Mouse (Mus musculus): ENCODE results near the gene Stxbp4. TPM values are rescaled to one million over a fixed set of nuclear protein-coding genes. Genes with fewer than 3 reads are reported as not detected.
A peak's percentile ranks its signal among the peaks of the same experiment; 100 is the strongest.

The Stxbp4 gene
- polyA plus RNA-seq, 1 experiment from 2014 or later: 20.8 TPM

DNA sequence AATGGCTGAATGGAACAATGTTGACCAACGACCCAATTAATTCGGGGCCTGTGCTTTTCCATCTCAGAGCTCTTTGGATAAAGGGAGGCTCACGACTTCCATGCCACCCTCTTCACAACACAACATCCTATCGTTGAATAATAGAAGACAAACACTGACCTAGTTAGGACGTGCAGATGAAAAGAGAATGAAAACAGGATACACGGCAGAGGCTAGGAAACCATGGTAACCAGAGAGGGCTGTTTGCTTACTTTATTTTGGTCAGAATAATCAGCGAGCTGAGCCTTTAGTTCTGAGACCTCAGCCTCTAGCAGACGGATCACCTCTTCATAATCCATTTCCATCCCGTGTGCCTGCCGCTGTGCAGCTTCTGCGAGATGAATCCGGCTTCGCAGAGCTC, 89.3 kb downstream of the Stxbp4 start:
- H3K4me1 ChIP-seq: peaks cover 16% of the 10 kb centered on the region
- H3K9ac ChIP-seq (replicated peaks): no peak overlapping the region
- peak; percentile 74 for ATAC-seq (replicated peaks)
- H3K27ac ChIP-seq (replicated peaks): no peak overlapping the region
- H3K27me3 ChIP-seq: no peaks in the 10 kb centered on the region
- no peaks in the 10 kb centered on the region for H3K9me3 ChIP-seq
- H3K4me3 ChIP-seq: no peak overlapping the region
- peaks cover 7% of the 10 kb centered on the region; the same call in 1 of the 2 replicates for H3K36me3 ChIP-seq
- WGBS: 1% methylated on average over 13 of the region's 13 CpGs
- no peak overlapping the region for H3K4me2 ChIP-seq (replicated peaks)

DNA sequence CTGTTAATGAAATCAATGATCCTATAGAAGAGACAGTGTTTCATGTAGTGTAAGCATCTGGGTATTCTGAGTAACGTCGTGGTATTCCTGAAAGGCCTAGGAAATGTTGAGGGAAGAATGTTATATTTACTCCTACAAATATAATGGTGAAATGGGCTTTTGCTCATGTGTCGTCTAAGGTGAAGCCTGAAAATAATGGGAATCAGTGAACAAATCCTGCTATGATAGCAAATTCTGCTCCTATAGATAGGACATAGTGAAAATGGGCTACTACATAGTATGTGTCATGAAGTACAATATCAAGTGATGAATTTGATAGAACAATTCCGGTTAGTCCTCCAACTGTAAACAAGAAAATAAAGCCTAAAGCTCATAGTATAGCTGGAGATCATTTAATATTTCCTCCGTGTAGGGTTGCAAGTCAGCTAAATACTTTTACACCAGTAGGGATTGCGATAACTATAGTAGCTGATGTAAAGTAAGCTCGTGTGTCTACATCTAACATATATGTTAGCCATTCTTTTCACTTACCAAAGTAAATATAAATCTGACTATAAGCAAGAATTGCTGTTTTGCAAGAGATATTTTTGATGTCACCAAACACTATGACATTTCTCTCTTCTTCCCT, 99.1 kb downstream of the Stxbp4 start:
- WGBS: 95% methylated on average over 7 of the region's 7 CpGs
- H3K4me2 ChIP-seq (replicated peaks): no peak overlapping the region
- no peaks in the 10 kb centered on the region for H3K4me1 ChIP-seq
- ATAC-seq (replicated peaks): no peak
- H3K27me3 ChIP-seq: no peaks in the 10 kb centered on the region
- H3K9me3 ChIP-seq: no peaks in the 10 kb centered on the region
- peaks cover 12% of the 10 kb centered on the region; the same call in 1 of the 2 replicates for H3K36me3 ChIP-seq
- H3K4me3 ChIP-seq: no peak overlapping the region
- no peak overlapping the region for H3K9ac ChIP-seq (replicated peaks)
- H3K27ac ChIP-seq (replicated peaks): no peak overlapping the region

DNA sequence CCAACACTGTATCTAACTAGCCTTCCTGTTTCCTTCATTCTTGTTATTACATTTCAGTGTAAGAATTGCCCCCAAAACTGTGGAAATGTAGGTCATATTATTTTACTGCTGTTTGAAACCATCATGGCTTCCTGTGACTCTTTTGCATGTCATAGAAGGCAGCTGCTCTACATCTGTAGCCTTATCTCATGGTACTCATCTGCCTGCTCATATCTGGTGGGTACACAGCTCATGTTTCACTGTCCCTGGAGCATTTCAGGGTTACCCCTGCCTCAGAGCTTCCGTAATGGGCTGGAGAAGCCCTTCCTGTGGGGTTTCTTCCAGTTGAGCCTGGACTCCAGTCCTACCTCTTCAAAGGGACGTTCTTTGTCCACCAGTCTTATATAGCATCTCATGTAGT, 112.6 kb downstream of the Stxbp4 start:
- no peak overlapping the region for H3K27ac ChIP-seq (replicated peaks)
- H3K4me1 ChIP-seq: 0 out of 2 replicates have a peak, but pooled peaks cover 3% of the 10 kb centered on the region
- H3K36me3 ChIP-seq: peaks cover 8% of the 10 kb centered on the region
- ATAC-seq (replicated peaks): no peak
- no peaks in the 10 kb centered on the region for H3K9me3 ChIP-seq
- no peaks in the 10 kb centered on the region for H3K27me3 ChIP-seq
- no peak overlapping the region for H3K4me2 ChIP-seq (replicated peaks)
- WGBS: 96% methylated on average over 2 of the region's 2 CpGs
- no peak overlapping the region for H3K4me3 ChIP-seq
- no peak overlapping the region for H3K9ac ChIP-seq (replicated peaks)

DNA sequence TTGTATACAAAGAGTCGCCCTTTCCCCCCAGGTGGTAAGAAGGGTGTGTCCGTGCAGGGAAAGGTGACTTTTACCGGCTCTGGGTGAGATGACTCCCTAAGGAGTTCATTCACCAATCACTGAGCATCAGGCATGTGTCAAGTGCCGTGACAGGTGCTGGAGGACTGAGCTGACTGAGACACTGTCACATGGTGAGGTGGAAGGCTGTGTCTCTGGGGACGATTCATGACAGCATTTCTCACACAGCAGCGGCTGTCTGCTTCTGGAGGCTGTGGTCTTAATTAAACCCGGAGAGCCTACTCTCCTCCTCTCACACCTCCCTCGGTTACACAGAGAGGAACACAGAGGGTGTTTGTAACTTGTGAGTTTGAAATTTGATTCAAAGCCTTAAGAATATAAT, 116.8 kb downstream of the Stxbp4 start:
- Histone ChIP-seq H3K36me3 (0 out of 2 replicates have a peak, but pooled peaks cover under 1% of the 10 kb centered on the region), H3K4me3 (no peak overlapping the region), H3K4me1 (0 out of 2 replicates have a peak, but pooled peaks cover 3% of the 10 kb centered on the region), H3K27ac (replicated peaks) (no peak overlapping the region), H3K4me2 (replicated peaks) (no peak overlapping the region), H3K27me3 (no peaks in the 10 kb centered on the region), H3K9ac (replicated peaks) (no peak overlapping the region), H3K9me3 (no peaks in the 10 kb centered on the region)
- no peak for ATAC-seq (replicated peaks)
- 63% methylated on average over 8 of the region's 8 CpGs for WGBS

DNA sequence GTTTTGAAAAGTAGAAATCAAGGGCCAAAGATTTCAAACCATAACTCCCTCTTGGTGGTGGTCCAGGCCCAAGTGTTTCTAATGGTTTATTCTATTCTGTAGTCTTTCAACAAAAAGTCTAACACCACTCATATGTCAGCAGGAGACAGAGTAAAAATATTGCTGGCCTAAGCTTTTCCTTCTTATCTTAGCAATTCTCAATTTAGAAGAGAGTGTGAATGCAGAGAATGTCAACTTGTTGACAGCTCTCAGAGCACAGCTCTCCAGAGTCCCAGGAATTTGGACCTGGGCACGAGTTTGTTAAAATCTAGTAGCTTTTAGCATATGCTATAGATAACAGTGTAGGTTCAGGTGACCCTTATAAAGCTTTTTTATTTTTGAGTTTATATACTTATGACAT, 120.1 kb downstream of the Stxbp4 start:
- WGBS: 79% methylated on average over 1 of the region's 1 CpGs
- no peaks in the 10 kb centered on the region for H3K27me3 ChIP-seq
- H3K27ac ChIP-seq (replicated peaks): no peak overlapping the region
- H3K9me3 ChIP-seq: no peaks in the 10 kb centered on the region
- H3K4me2 ChIP-seq (replicated peaks): no peak overlapping the region
- no peak overlapping the region for H3K4me3 ChIP-seq
- no peaks in the 10 kb centered on the region for H3K36me3 ChIP-seq
- ATAC-seq (replicated peaks): no peak
- 0 out of 2 replicates have a peak, but pooled peaks cover 3% of the 10 kb centered on the region for H3K4me1 ChIP-seq
- H3K9ac ChIP-seq (replicated peaks): no peak overlapping the region

DNA sequence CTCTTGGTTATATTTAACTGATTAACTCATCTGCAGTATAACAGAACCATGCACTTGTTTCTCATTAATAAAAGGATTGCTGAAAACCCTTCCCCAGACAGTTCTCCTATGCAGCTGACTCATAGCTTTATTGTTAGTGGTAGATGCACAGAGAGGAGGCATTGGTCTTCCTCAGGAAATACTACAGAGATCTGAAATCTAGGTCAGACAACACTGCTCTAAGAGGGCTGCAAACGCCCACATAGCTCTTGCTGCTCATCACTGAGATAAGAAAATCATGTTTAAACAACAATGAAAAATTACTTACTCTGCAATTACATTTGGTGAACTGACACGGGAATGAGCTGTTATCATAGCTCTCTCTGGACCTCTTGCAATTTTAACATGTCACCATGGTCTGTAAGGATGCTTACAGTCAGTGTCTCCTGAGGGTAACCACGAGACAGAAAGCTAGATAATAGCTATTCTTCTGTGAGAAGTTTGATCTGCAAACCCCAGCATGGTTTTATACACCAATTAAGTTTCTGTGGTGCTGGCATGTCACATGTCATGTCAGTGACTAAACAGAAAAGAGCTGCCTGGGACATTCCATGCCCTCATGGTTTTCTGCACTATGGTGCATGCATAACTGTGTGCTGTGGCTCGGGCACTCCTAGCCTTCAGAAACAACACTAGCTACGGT, 125.2 kb downstream of the Stxbp4 start:
- 71% methylated on average over 5 of the region's 5 CpGs for WGBS
- Histone ChIP-seq H3K9ac (replicated peaks) (no peak overlapping the region), H3K4me3 (no peak overlapping the region), H3K36me3 (no peaks in the 10 kb centered on the region), H3K27me3 (no peaks in the 10 kb centered on the region), H3K9me3 (no peaks in the 10 kb centered on the region), H3K27ac (replicated peaks) (no peak overlapping the region), H3K4me1 (no peaks in the 10 kb centered on the region), H3K4me2 (replicated peaks) (no peak overlapping the region)
- no peak for ATAC-seq (replicated peaks)

DNA sequence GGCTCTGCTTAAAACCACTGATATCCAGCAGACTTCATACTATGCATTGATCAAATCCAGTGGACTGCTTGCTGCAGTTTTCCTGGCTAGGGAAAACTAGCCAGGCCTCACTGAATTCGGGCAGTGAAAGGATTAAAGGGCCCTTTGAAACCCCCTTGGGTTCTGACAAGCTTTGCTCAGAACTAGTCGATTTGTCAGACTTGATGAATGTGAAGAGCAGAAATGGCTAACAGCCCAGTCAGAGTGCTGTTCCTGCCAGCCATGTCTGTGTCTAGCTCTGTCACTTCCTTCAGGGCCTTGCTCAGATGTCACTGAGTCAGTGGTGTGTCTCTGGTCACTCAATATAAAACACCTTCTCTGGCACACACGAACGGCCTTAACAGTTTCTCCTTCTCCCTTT, 136.0 kb downstream of the Stxbp4 start:
- no peaks in the 10 kb centered on the region for H3K4me1 ChIP-seq
- no peaks in the 10 kb centered on the region for H3K27me3 ChIP-seq
- no peak overlapping the region for H3K9ac ChIP-seq (replicated peaks)
- no peak overlapping the region for H3K4me2 ChIP-seq (replicated peaks)
- no peak for ATAC-seq (replicated peaks)
- H3K27ac ChIP-seq (replicated peaks): 0 out of 2 replicates have a peak overlapping the region, but pooled peaks have one; percentile 1
- H3K4me3 ChIP-seq: no peak overlapping the region
- H3K9me3 ChIP-seq: no peaks in the 10 kb centered on the region
- WGBS: 60% methylated on average over 4 of the region's 4 CpGs
- H3K36me3 ChIP-seq: no peaks in the 10 kb centered on the region

DNA sequence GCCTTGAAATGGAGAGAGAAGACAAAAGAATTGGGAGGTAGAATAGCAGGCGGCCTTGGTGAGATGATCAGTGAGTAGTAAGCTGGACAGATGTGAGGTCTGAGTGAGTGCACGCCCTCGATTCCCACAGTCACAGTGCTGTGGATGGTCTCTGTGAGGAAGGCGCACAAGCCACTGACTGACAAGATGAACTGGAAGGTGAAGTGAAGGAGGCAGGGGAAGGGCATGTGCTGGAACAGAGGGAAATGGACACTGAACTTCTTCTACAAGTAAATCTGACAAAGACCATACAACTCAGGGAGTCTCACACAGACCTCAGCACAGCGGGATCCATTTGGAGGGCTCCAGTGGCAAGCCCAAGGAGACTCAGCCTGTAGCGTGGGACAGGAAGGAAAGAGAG, 138.0 kb downstream of the Stxbp4 start:
- no peak overlapping the region for H3K27ac ChIP-seq (replicated peaks)
- no peak for ATAC-seq (replicated peaks)
- no peak overlapping the region for H3K4me3 ChIP-seq
- no peak overlapping the region for H3K9ac ChIP-seq (replicated peaks)
- H3K4me1 ChIP-seq: no peaks in the 10 kb centered on the region
- H3K36me3 ChIP-seq: no peaks in the 10 kb centered on the region
- no peak overlapping the region for H3K4me2 ChIP-seq (replicated peaks)
- no peaks in the 10 kb centered on the region for H3K9me3 ChIP-seq
- H3K27me3 ChIP-seq: no peaks in the 10 kb centered on the region
- 91% methylated on average over 6 of the region's 6 CpGs for WGBS

DNA sequence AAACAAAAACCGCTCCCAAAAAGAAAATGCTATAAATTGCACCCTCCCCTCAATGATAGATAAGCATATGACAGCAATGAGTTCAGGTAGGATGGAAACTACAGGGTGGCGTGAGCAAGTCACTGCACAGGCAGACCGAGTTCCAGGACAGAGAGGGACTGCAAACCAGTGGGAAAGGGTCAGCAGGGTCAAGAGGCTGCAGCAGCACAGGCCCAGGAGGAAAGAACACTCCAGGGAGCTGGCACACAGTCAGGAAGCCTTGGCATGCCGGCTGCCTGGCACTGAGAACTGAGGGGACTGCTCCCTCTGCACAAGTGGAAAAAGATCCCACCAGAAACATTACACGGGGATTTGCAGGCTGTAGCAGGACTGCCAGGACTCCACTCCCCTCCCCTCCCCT, 139.4 kb downstream of the Stxbp4 start:
- Histone ChIP-seq H3K9me3 (no peaks in the 10 kb centered on the region), H3K27ac (replicated peaks) (no peak overlapping the region), H3K36me3 (no peaks in the 10 kb centered on the region), H3K4me3 (no peak overlapping the region), H3K27me3 (no peaks in the 10 kb centered on the region), H3K4me1 (no peaks in the 10 kb centered on the region), H3K4me2 (replicated peaks) (no peak overlapping the region), H3K9ac (replicated peaks) (no peak overlapping the region)
- WGBS: 62% methylated on average over 5 of the region's 5 CpGs
- ATAC-seq (replicated peaks): no peak

DNA sequence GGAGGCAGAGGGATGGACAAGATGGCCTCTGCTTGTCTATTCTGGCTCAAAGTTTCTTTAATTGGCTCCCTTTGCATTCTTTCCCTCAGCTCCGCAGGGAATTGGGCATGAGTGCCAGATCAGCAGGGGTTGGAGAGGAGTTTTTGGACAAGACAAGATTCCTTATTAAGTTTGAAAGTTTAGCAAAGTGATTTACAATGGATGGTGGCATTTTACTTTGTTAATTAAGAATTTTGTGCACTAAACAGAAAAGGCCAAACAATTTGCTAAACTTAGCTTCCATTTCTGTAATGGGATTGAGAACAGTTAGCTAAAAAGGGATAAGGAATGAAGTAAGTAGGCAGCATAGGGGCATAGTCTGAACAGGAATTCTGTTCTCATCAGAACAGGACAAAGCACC, 142.9 kb downstream of the Stxbp4 start:
- Histone ChIP-seq H3K9me3 (no peaks in the 10 kb centered on the region), H3K27me3 (no peaks in the 10 kb centered on the region), H3K9ac (replicated peaks) (no peak overlapping the region), H3K36me3 (no peaks in the 10 kb centered on the region), H3K4me3 (no peak overlapping the region), H3K4me1 (no peaks in the 10 kb centered on the region), H3K27ac (replicated peaks) (no peak overlapping the region), H3K4me2 (replicated peaks) (no peak overlapping the region)
- no peak for ATAC-seq (replicated peaks)
- WGBS: 20% methylated on average over 1 of the region's 1 CpGs

DNA sequence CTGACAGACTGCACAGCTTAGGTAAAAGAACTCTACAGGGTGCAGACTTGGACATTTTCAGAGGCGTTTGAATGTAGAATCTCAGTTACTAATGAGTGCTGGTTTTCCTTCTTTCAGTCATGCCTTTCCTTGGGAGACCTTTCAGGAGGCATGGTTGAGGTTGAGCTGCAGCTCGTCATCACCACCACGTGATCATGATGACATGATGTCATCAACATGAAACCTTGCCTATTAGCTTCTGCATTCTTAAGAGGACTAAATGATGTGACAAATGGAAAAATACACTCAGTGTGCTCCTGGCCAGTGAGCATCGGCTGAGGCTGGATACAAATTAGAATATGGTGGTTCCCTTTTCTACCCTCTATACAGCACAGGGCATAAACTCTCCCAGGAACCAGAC, 145.4 kb downstream of the Stxbp4 start:
- Histone ChIP-seq H3K36me3 (no peaks in the 10 kb centered on the region), H3K4me3 (no peak overlapping the region), H3K9ac (replicated peaks) (no peak overlapping the region), H3K4me2 (replicated peaks) (no peak overlapping the region), H3K9me3 (no peaks in the 10 kb centered on the region), H3K27me3 (no peaks in the 10 kb centered on the region), H3K27ac (replicated peaks) (no peak overlapping the region), H3K4me1 (no peaks in the 10 kb centered on the region)
- ATAC-seq (replicated peaks): no peak
- WGBS: 94% methylated on average over 4 of the region's 4 CpGs

DNA sequence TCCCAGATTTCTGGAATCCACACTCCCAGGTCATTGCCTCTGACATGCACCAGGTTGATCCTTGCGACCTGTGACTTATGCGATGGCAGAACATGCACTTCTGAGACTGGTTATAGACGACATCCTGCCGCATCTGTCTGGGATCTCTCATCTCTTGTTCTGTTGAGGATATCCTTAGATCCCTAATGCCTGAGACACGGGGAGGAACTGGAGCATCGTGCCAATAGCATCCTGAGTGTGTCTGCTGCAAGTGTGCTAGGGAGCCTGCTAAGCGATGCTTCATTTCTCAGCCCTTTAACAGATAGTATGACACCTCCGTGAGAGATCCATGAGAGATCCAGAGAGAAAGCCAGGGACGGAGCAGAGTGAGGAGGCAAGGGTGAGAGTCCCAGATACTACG, 148.7 kb downstream of the Stxbp4 start:
- ATAC-seq (replicated peaks): no peak

DNA sequence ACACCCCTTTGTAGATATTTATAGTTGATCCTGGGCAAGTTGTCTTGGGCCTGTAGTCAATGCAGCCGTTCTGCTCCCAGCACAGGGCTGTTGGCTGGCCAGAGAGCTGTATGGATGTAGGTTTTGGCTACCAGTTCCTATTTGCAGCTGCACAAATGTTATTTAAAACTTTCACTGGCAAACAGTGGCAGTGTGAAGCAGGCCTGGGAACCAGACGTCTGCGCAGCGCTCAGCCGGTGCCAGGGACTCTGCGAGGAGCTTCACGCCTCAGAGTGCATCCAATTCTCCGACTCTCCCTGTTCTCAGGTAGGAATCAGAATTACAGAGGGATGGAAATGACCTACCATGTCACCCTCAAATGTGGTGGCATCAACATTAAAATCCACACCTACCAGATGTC, 150.2 kb downstream of the Stxbp4 start:
- no peak overlapping the region for H3K27ac ChIP-seq (replicated peaks)
- WGBS: 82% methylated on average over 8 of the region's 8 CpGs
- H3K4me2 ChIP-seq (replicated peaks): no peak overlapping the region
- ATAC-seq (replicated peaks): no peak
- H3K9me3 ChIP-seq: no peaks in the 10 kb centered on the region
- H3K4me1 ChIP-seq: peaks cover 10% of the 10 kb centered on the region
- H3K27me3 ChIP-seq: no peaks in the 10 kb centered on the region
- H3K4me3 ChIP-seq: no peak overlapping the region
- H3K36me3 ChIP-seq: no peaks in the 10 kb centered on the region
- no peak overlapping the region for H3K9ac ChIP-seq (replicated peaks)

More for the DNA sequence above, 148.7 kb downstream of the Stxbp4 start:
- Histone ChIP-seq H3K4me3 (no peak overlapping the region), H3K27me3 (no peaks in the 10 kb centered on the region), H3K9me3 (no peaks in the 10 kb centered on the region), H3K4me2 (replicated peaks) (no peak overlapping the region), H3K9ac (replicated peaks) (no peak overlapping the region), H3K27ac (replicated peaks) (no peak overlapping the region), H3K4me1 (peaks cover 10% of the 10 kb centered on the region), H3K36me3 (no peaks in the 10 kb centered on the region)
- WGBS: 92% methylated on average over 10 of the region's 10 CpGs
